Mouse (Mus musculus) urinary bladder, postnatal 25 days (tissue): ENCODE data around the gene Gm42878.
A peak's percentile ranks its signal among the peaks of the same experiment; 100 is the strongest.

Experiments used
- DNase-seq: peaks from one replicate; pipeline ENCODE4 v3.0.0; 2022; ENCODE audit warnings: low spot score

Gene Gm42878

GRCm38 (mm10) chr5:121544910-121545792, at the start of gene Gm42878, which contains the start of gene Adam1a:
Gene Gm42878 (minus strand): TSS chr5:121545482.
Gene Adam1a (minus strand): TSS chr5:121545482.
- no peak for DNase-seq

- no peak for DNase-seq
Measured at GRCm38 (mm10) chr5:121594714-121595313, 49.5 kb upstream of the Gm42878 start.

DNA sequence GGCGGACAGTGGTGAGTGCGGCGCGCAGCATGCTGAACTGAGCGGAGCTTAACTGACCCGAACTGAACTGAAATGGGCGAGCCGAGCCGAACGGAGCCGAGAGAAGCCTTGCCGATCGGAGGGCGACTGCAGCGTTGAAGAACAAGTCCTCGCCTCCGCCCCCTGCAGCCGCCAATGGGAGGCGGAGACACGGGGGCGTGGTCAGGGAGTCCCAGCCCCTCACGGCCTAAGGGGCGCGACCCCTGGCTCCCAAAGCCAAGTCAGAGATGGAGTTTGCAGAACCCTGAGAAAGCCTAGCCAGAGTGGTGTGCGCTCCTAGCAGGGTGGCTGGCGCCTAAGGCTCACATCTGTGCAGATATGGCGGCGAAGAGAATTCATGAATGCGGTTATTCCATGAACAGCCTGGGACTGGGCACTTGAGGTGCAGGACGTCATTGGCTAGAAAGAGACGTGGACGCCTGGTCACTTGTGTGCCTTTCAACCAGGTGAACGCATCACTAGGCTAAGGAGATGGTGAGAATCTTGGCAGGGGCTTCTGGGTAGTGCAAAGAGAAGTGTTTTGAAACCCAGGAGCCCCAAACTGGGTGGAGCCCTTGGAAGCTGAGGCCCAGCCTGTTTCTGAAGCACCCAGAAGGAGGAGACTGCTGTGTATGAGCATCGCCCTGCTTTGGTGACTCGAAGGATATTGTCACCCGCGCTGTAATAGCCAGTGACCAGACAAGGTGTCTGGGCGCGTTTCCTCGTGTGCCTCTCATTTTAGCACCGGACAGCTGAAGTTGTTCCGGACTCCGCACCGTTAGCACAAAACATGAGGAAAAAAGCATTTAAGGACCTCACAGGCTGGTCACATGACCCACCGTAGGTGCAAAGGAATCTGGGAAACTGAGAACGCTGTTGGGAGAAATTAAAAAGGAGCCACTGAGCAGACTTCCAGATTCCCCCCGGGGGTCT, 48.4 kb upstream of the Gm42878 start, which contains the start of gene Aldh2:
Aldh2 (minus strand) TSS at position 374 of the 951 bp plus-strand sequence.
- peak; percentile 78 for DNase-seq

- no peak for DNase-seq
Measured at GRCm38 (mm10) chr5:121592816-121593407, 47.6 kb upstream of the Gm42878 start.

DNA sequence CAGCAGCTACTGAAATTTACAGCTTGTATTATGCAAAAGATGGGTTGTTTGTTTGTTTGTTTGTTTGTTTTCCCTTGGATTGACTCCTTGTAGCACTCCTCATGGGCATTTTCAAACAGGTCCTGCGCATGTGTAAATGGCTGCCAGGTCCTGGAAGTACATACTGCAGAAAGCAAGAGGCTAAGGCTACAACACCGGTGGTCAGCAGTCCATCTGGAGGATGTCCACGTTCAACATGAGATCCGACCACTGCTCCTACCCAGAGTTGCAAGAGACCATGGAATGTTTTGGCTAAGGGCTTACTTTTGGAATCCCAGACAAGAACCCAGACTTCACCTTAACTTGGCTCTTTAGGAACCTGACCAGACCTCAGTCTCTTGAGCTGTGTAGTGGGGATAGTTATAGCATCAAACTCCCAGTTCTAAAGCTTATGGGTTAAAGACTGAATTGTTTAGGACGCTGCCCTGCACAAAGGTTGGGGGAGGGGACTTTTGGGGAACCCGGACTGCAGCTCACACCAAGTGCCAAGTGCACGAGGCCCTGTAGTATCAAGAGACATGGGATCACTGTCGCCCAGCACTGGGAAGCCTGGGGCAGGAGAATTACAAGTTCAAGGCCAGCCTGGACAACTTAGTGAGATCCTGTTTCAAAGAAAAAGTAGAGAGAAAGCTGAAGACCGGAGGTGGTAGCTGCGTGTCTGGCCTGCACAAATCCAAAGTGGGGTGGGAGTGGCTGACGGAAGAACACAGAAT, 47.0 kb upstream of the Gm42878 start:
- DNase-seq, result no peak

GRCm38 (mm10) chr5:121591417-121592063, 46.3 kb upstream of the Gm42878 start:
- DNase-seq, result no peak

GRCm38 (mm10) chr5:121589928-121590327, 44.6 kb upstream of the Gm42878 start:
- no peak for DNase-seq

DNA sequence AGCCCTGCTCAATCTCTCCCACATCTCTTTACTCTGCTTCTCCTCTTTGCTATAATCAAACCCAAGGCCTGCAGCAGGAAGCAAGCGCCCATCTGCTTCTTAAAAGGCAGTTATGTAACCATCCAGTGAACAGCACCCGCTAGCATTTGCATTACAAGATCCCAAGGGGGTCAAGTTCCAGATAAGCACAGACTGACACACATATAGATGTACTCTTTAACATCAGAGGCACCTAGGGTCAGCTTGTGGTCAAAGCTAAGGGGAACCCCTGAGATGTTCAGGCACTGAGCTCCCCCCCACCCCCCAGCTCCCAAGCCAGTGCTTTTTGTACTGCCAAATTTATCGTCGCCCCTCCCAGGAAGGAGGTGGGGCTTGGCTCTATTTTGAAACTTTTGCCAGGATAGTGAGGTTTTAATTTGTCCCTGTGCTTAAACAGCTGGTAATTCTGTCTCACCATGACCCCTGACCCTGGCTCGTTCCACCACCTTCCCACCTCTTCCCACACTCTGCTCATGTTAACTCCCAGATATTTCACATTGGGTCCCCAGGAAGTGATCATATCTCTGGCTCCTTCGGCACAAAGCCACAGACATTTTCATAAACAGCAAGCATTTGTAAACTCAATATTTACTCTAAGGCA, 41.2 kb upstream of the Gm42878 start:
- DNase-seq, result peak; percentile 29

DNA sequence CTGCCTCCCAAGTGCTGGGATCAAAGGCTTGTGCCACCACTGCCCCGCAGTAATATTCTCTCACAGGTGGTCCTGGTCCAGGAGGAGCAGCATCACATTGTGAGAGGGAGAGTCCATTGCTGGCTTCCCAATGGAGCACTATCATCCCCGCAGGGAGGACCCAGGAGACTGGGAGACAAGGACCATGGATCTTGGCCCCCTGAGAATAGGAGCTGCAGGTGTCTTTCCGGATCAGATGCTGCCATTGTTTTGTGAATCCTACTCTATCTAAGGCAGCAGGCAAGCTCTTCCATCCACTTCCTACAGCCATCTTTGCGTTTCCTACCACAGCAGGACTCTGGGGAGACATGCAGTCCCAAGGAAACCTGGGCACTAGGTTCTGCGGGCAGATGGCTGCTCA, 40.4 kb upstream of the Gm42878 start:
- no peak for DNase-seq

- no peak for DNase-seq
Measured at GRCm38 (mm10) chr5:121585005-121585404, 39.7 kb upstream of the Gm42878 start.

- peak; percentile 84 for DNase-seq
Measured at GRCm38 (mm10) chr5:121583765-121584501, 38.7 kb upstream of the Gm42878 start.

DNA sequence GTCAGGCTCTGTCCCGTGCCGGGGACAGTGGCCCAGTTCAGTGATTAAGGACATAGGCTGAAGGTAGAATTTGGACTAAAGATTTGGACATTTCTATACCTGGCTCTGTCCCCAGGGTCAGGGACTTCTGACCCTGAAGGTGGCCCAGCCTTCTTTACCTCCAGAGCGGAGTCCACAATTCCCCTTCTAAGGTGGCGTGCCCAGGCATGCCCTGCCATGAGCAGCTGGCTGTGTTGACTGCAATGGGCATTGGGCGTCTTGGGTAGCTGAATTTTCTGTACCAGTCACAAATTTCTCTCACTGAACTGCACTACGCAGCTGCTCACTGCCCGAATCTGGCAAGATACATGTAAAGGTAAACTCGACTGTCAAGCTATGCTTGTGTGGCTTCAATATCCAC, 36.7 kb upstream of the Gm42878 start:
- DNase-seq, result no peak

DNA sequence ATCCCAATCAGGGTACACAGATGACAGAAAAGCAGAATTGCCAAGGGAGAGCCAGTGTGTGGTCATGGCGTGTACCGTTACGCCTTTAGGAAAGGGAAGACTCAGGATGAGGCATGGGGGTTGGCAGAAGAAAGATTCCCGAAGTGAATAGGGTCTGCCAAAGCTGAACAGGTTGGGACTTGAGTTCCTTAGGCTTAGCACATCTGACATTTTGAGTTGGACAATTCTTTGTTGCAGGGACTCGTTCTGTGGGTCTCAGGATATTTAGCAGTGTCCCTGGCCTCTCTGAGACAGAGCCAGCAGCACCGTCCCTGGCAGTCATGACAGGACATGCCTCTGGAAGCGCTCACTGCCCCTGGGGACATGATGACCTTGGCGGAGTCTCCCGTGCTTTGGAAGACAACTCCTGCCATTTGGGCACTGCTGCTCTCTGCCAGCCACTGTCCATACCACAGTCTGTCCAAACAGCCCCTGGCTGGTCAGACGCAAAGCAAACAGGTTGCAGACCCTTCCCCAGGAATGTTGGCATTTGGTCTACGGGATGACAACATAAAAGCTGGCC, 31.7 kb upstream of the Gm42878 start:
- no peak for DNase-seq

- DNase-seq, result no peak
Measured at GRCm38 (mm10) chr5:121575867-121576266, 30.6 kb upstream of the Gm42878 start.

- no peak for DNase-seq
Measured at GRCm38 (mm10) chr5:121574145-121574544, 28.9 kb upstream of the Gm42878 start.

- DNase-seq, result no peak
Measured at GRCm38 (mm10) chr5:121570787-121571186, 25.5 kb upstream of the Gm42878 start.

- DNase-seq, result no peak
Measured at GRCm38 (mm10) chr5:121569881-121570420, 24.7 kb upstream of the Gm42878 start.

GRCm38 (mm10) chr5:121566035-121566681, 20.9 kb upstream of the Gm42878 start:
- DNase-seq, result no peak
